Mouse (Mus musculus) cerebral cortex, adult 2 months (tissue): ENCODE measurements around the gene Klk1b8.

Experiments used
- WGBS: fragments of 180-500 bp; shearing (Covaris S2); methylation state at CpG from one replicate; pipeline ENCODE4 v1.1.7; 2018; 5-methylcytosine and 5-hydroxymethylcytosine counted together

Klk1b8 gene

GRCm38 (mm10) chr7:43950364-43950763 lies at the start of gene Klk1b8:
TSS of gene Klk1b8 (plus strand) at chr7:43950664.
- WGBS: 81% methylated on average over 2 of the region's 2 CpGs

DNA sequence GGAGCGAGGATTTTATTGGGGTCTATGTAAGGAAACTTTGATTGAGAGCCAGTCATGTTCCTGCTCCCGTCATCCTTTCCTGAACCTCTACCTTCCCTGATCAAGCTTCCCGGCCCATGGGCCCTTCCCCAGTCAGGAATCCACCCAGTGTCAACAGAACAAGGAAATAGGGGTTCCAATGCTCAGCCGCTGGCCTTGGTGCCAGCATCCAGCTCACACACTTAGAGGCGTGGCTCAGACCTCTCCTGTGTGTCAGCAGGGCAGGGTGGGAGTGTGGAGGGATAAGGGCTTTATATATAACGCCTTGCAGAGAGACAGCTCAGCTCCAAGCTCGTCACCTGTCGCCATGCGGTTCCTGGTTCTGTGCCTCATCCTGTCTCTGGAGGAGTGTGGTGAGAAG lies 35.6 kb upstream of the Klk1b8 start:
- WGBS: 72% methylated on average over 9 of the region's 9 CpGs

DNA sequence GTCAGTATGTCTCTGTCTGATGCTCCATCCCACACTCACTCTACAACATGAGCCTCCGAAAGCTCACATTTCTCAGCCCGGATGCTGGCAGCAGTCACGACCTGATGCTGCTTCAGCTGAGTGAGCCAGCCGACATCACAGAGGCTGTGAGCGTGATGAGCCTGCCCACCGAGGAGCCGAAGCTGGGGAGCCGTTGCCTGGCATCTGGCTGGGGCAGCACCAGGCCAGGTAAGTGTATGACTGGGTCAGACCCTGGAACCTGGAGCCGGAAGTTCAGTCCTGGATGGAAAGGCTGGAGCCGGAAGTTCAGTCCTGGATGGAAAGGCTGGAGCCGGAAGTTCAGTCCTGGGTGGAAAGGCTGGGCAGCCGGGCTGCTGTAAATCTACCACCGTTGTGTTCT lies 32.0 kb upstream of the Klk1b8 start:
- 80% methylated on average over 13 of the region's 13 CpGs for WGBS

DNA sequence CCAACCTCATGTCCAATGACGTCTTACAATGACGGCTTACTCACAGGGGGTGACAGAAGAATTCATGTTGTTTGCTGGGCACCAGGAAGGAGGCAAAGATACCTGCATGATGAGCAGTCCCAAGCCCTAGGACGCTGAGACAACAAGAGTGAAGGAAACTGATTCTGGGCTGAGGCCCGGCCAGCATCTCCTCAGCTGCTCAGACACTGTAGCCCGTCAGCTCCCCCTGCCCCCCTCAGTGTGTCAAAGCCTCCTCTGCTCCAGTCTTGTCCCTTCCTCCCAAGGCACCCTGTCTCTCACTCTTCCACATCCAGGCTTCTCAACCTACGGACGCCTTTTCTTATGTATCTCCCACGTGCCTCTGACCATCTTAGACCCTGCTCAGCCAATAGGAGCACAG lies 31.6 kb upstream of the Klk1b8 start:
- WGBS: 65% methylated on average over 8 of the region's 8 CpGs

- WGBS: 29% methylated on average over 14 of the region's 14 CpGs
These were observed 30.7 kb upstream of the Klk1b8 start for GRCm38 (mm10) chr7:43919559-43920451.

GRCm38 (mm10) chr7:43920582-43920981 lies 29.9 kb upstream of the Klk1b8 start:
- WGBS: 85% methylated on average over 3 of the region's 3 CpGs

GRCm38 (mm10) chr7:43921087-43921486 lies 29.4 kb upstream of the Klk1b8 start:
- WGBS: 84% methylated on average over 6 of the region's 6 CpGs

- WGBS: 88% methylated on average over 2 of the region's 2 CpGs
These were observed 28.5 kb upstream of the Klk1b8 start for GRCm38 (mm10) chr7:43921941-43922340.

- 79% methylated on average over 5 of the region's 5 CpGs for WGBS
These were observed 24.5 kb upstream of the Klk1b8 start for GRCm38 (mm10) chr7:43925985-43926384.

DNA sequence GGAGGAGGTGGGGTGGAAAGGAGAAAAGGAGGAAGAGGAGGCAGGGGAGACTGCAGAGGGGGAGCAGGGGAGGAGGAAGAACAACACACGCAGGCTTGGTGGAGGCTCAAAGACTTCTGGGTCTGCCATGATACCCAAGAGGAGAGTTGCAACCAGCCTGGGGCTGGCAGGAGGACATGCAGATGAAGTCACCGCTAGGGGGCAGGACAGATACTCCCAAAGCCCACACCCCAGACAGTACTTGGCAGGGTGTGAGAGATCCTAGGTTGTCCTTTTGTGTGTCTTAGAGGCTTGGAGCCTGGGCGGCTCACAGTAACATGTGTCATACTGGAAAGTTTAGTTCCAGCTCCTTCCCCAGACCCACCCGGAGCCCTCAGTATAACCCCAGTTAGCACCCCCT lies 21.9 kb upstream of the Klk1b8 start:
- WGBS: 46% methylated on average over 4 of the region's 4 CpGs

DNA sequence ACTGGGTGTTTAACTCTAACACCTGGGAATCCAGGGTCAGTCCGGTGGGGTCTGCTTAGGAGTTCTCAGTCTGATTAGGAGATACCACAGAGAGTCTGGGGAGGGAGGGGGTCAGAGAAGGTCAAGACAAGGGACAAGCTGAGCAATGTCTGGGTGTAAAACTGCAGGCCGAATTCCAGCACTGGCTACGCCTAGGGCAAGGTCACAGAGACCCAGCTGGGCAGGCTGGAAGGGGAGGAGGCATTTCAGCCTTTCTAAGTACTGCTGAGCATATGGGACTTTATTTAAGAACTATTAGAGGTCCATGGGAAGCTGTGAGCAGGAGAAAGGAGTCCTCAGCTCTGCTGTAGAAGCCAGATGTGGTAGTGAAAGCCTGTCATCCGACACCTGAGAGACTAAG lies 18.1 kb upstream of the Klk1b8 start:
- WGBS: 72% methylated on average over 4 of the region's 4 CpGs

DNA sequence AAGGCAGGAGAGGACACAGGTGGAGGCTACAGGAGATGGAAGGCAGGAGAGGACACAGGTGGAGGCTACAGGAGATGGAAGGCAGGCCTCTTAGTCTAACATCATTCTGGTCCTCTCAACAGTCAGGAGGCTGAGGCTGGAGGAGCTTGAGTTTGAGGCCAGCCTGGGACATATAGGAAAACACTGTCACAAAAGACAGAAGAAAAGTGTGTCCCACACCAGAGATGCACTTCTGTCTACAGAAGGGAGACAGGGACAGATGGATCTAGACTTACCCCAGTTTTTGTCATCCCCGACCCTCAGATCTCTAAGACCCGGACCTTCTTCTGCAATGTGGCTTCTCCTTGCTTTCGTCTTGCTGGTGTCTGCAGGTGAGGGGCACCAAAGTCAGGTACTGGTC lies 17.0 kb upstream of the Klk1b8 start, which contains the start of gene Klk15:
Gene Klk15 (plus strand): TSS at position 301 of the 400 bp plus-strand sequence.
- 95% methylated on average over 3 of the region's 3 CpGs for WGBS

- 72% methylated on average over 3 of the region's 3 CpGs for whole genome bisulfite sequencing
These were observed 15.7 kb upstream of the Klk1b8 start for GRCm38 (mm10) chr7:43934747-43935146.

DNA sequence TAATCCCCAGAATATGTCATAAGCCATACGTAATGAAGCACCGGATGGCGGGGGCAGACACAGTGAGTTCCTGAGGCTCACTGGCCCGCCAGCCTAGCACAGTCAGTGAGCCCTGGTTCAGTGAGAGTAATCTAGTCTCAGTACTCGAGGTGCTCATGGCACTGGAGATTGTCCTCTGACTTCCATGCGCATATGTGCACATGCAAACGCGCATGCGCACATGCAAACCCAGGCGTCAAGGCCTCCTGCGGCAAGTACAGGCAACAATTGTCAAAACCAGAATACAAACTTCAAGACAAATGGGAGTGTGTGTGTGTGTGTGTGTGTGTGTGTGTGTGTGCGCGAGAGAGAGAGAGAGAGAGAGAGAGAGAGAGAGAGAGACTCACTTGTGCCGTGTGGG lies 13.9 kb upstream of the Klk1b8 start:
- 88% methylated on average over 14 of the region's 14 CpGs for WGBS

DNA sequence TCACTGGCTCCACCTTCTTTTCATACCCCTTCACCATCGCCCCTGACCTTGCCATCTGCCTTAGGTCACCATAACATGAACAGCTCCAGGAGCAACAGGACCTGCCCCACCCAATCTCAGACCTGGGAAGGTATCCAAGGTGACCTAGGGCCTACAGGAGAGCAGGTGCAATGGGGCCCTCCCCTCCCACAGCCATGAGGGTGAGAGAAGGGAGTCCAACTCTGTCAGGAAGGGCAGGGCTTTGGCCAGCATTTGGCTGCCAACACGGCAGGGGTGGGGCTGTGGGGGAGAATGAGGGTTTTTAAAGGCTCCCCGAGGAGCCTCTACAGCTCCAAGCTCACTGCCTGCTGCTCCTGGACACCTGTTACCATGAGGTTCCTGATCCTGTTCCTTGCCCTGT lies 8.2 kb upstream of the Klk1b8 start:
- 69% methylated on average over 3 of the region's 3 CpGs for WGBS

DNA sequence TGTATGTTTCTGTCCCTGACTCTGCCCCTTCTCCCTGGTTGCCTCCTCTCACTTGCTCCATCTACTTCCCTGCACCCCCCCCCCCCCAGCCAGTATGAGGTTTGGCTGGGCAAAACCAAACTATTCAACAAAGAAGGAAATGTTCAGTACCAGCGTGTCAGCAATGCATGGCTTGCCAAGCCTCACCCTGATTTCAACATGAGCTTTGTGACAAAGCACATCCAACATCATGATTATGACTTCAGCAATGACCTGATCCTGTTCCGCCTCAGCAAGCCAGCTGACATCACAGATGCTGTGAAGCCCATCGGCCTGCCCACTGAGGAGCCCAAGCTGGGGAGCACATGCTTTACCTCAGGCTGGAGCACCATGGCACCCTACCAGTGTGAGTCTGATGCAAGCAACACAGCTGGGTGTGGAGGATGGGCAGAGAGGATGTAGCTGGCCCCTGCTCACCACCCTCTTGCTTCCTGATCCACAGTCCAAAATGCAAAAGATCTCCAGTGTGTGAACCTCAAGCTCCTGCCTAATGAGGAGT lies 5.7 kb upstream of the Klk1b8 start:
- 79% methylated on average over 3 of the region's 3 CpGs for WGBS

- 51% methylated on average over 4 of the region's 4 CpGs for WGBS
These were observed 2.2 kb downstream of the Klk1b8 start for GRCm38 (mm10) chr7:43952703-43953102.

DNA sequence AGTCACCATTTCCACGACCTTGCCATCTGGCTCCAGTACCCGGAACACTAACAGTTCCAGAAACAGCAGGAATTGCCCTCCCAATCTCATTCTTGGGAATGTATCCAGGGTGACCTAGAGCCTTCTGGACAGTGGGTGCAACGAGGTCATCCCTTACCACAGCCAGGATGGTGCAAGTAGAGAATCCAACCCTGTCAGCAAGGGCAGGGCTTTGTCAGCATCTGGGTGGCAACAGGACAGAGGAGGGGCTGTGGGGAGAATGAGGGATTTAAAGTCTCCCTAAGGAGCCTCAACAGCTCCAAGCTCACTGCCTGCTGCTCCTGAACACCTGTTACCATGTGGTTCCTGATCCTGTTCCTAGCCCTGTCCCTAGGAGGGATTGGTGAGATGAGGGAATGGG lies 16.0 kb downstream of the Klk1b8 start, which contains the start of gene Klk1b1:
Gene Klk1b1 (plus strand): TSS at position 301 of the 400 bp plus-strand sequence.
- 65% methylated on average over 3 of the region's 3 CpGs for WGBS

- WGBS: 85% methylated on average over 3 of the region's 3 CpGs
These were observed 16.6 kb downstream of the Klk1b8 start for GRCm38 (mm10) chr7:43967058-43967457.

- 83% methylated on average over 2 of the region's 2 CpGs for WGBS
These were observed 17.1 kb downstream of the Klk1b8 start for GRCm38 (mm10) chr7:43967612-43968011.

DNA sequence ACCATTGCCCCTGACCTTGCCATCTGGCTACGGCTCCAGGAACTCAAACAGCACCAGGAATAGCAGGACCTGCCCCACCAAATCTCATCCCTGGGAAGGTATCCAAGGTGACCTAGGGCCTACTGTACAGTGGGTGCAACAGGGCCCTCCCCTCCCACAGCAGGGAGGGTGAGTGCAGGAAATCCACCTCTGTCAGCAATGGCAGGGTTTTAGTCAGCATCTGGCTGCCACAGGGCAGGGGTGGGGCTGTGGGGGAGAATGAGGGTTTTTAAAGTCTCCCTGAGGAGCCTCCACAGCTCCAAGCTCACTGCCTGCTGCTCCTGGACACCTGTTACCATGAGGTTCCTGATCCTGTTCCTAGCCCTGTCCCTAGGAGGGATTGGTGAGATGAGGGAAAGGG lies 25.3 kb downstream of the Klk1b8 start, which contains the start of gene Klk1b9:
Gene Klk1b9 (plus strand): TSS at position 301 of the 400 bp plus-strand sequence.
- WGBS: 75% methylated on average over 1 of the region's 1 CpGs

DNA sequence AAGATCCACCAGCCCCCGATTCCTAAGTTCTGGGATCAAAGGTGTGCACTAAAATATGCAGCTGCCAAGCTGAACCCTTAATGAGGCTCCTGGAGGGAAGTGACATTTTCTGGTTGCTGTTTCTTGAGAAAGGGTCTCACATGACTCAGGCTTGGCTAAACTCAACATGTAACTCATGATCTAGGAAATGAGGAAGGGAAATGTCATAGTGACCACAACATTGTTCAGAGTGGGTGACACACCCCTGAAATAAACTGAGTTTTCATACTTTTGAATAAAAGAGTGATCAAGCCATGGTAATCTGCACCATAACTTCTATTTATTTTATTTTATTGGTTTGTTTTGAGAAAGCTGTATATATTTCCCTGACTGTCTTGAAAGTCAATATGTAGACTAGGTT lies 44.4 kb downstream of the Klk1b8 start:
- WGBS: 59% methylated on average over 1 of the region's 1 CpGs

GRCm38 (mm10) chr7:43995577-43995976 lies 45.1 kb downstream of the Klk1b8 start, which contains the start of gene Klk1b11:
TSS of gene Klk1b11 (plus strand) at chr7:43995877.
- 84% methylated on average over 4 of the region's 4 CpGs for WGBS
